Mouse (Mus musculus) kidney, embryonic 15.5 days (tissue): Measurements from ENCODE around the gene Alg1. TPM values are rescaled to one million over a fixed set of nuclear protein-coding genes. Genes with fewer than 3 reads are reported as not detected.

Experiments
- ATAC-seq: fragments of 200-750 bp; cut with Nextera tagmentation; replicated peaks from 2 replicates; pipeline ENCODE4 v1.8.0; 2017; ENCODE audit warnings: moderate TSS enrichment; ENCODE audit not compliant: low FRiP score
- H3K27ac ChIP-seq: fragments of 300-500 bp; sonication (generic); 2 replicates; pipeline ENCODE4 v1.5.1; 2015; ENCODE audit warnings: mild to moderate bottlenecking, inconsistent platforms
- H3K27me3 ChIP-seq: fragments of 300-500 bp; sonication (generic); 2 replicates; pipeline ENCODE4 v1.6.1; 2015; ENCODE audit warnings: inconsistent platforms
- H3K36me3 ChIP-seq: fragments of 300-500 bp; sonication (generic); 2 replicates; pipeline ENCODE4 v1.6.1; 2015; ENCODE audit warnings: inconsistent platforms
- H3K4me1 ChIP-seq: fragments of 300-500 bp; sonication (generic); 2 replicates; pipeline ENCODE4 v1.6.1; 2015; ENCODE audit warnings: inconsistent platforms
- H3K4me2 ChIP-seq: fragments of 300-500 bp; sonication (generic); 2 replicates; pipeline ENCODE4 v1.6.1; 2015; ENCODE audit warnings: moderate library complexity, mild to moderate bottlenecking, inconsistent platforms
- H3K4me3 ChIP-seq: fragments of 300-500 bp; sonication (generic); replicated peaks from 2 replicates; pipeline ENCODE4 v1.5.1; 2015; ENCODE audit warnings: mild to moderate bottlenecking, inconsistent platforms
- H3K9ac ChIP-seq: fragments of 300-500 bp; sonication (generic); 2 replicates; pipeline ENCODE4 v1.6.1; 2015; ENCODE audit warnings: mild to moderate bottlenecking, inconsistent platforms
- H3K9me3 ChIP-seq: fragments of 300-500 bp; sonication (generic); replicated peaks from 2 replicates; pipeline ENCODE4 v1.6.1; 2016; ENCODE audit warnings: inconsistent platforms
- WGBS: fragments of 180-500 bp; shearing (Covaris S2); methylation state at CpG from one replicate; pipeline ENCODE4 v1.1.7; 2015; ENCODE audit warnings: mixed read lengths; 5-methylcytosine and 5-hydroxymethylcytosine counted together
- polyA plus RNA-seq: library from polyadenylated mRNA; unstranded; fragments of >200 nt; fragmentation: Nextera tagmentation; extraction: Ambion mirVana; gene quantifications from 2 replicates; pipeline ENCODE4 v1.2.1, GENCODE M21; 2015

The Alg1 gene
- polyA plus RNA-seq, 1 experiment from 2014 or later: 35.8 TPM

DNA sequence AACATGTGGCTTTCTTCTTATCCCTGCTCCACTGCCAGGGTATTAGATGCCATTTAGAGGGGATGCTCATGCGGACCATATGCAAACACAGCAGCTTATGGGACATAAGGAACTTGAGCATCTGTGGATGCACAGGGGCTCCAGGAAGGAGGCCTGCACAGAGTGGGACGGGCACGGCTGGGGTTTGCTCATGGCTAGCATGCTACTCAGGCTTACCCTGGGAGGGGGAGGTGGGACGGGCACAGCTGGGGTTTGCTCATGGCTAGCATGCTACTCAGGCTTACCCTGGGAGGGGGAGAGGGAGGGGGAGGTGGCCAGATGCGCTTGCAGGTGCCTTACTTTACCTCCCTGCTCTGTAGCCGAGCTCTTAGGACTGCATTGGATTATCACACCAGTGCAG lies 9.5 kb downstream of the Alg1 start:
- H3K9me3 ChIP-seq: no peaks in the 10 kb centered on the region
- H3K4me3 ChIP-seq: no peak overlapping the region
- no peak overlapping the region for H3K27ac ChIP-seq
- H3K27me3 ChIP-seq: no peaks in the 10 kb centered on the region
- WGBS: 87% methylated on average over 6 of the region's 6 CpGs
- ATAC-seq: no peak
- peaks cover 92% of the 10 kb centered on the region for H3K36me3 ChIP-seq
- no peak overlapping the region for H3K9ac ChIP-seq
- H3K4me1 ChIP-seq: no peaks in the 10 kb centered on the region
- no peak overlapping the region for H3K4me2 ChIP-seq

DNA sequence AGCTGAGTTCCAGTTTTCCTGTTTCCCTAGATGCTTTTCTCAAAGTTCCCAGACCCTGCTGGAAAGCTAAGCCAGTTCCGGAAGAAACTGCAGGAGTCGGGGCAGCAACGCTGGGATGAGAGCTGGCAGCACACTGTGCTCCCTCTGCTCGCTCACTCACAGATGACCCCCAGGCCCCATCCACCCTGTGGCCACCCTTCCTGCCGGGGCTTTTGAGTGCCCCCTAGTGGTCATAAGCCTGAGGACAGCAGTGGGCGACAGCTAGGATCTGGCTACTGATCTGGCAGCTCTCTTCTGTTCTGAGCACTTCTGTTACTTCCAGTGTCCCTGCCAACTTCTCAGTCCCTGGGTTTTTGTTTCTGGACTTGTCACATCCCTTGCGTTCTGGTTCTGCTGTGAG lies 11.0 kb downstream of the Alg1 start:
- ATAC-seq: peak; percentile 59; the same call in 1 of the 2 replicates
- H3K4me1 ChIP-seq: no peaks in the 10 kb centered on the region
- no peaks in the 10 kb centered on the region for H3K27me3 ChIP-seq
- no peak overlapping the region for H3K9ac ChIP-seq
- H3K4me2 ChIP-seq: no peak overlapping the region
- WGBS: 37% methylated on average over 7 of the region's 7 CpGs
- H3K4me3 ChIP-seq: no peak overlapping the region
- no peaks in the 10 kb centered on the region for H3K9me3 ChIP-seq
- H3K36me3 ChIP-seq: peaks cover 92% of the 10 kb centered on the region
- no peak overlapping the region for H3K27ac ChIP-seq

DNA sequence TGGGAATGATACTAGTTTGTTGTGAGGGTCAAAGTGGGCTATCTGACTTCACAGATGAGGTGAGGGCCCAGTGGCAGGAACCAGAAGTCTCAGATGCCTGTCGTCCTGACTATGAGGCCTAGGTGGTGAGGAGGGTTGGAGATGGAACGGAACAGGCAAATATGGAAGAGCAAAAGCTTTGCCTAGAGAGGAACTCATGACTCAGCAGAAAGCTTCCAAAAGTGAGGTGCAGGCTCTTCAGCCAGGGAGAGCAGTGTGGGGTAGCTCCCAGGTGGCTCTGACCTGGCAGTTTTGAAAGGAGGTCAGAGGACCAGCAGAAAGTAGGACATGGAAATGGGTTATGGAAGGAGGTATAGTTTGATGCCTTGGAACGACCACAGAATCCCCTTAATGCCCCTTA lies 17.5 kb downstream of the Alg1 start:
- ATAC-seq: no peak
- Histone ChIP-seq H3K4me2 (no peak overlapping the region), H3K9ac (no peak overlapping the region), H3K36me3 (peaks cover 58% of the 10 kb centered on the region), H3K4me3 (no peak overlapping the region), H3K4me1 (peaks cover 13% of the 10 kb centered on the region), H3K9me3 (no peaks in the 10 kb centered on the region), H3K27me3 (no peaks in the 10 kb centered on the region), H3K27ac (no peak overlapping the region)
- 91% methylated on average over 3 of the region's 3 CpGs for WGBS

DNA sequence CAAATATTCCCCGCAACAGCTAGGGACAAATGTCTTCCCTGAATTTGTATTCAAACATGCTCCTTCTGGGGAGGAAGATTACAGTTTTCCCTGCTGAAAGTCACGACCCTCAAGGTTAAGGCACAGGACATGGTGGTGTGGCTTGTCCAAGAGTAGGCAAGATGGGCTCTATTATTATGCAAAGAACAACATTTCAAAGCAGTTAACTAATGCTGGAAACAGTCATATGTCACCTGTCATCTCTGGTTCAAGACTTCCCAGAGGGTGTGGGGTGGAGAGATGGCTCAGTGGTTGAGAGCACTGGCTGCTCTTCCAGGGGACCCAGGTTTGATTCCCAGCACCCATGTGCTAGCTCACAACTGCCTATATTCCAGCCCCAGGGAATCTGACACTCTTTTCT lies 18.8 kb downstream of the Alg1 start:
- ATAC-seq: no peak
- peaks cover 21% of the 10 kb centered on the region for H3K4me1 ChIP-seq

DNA sequence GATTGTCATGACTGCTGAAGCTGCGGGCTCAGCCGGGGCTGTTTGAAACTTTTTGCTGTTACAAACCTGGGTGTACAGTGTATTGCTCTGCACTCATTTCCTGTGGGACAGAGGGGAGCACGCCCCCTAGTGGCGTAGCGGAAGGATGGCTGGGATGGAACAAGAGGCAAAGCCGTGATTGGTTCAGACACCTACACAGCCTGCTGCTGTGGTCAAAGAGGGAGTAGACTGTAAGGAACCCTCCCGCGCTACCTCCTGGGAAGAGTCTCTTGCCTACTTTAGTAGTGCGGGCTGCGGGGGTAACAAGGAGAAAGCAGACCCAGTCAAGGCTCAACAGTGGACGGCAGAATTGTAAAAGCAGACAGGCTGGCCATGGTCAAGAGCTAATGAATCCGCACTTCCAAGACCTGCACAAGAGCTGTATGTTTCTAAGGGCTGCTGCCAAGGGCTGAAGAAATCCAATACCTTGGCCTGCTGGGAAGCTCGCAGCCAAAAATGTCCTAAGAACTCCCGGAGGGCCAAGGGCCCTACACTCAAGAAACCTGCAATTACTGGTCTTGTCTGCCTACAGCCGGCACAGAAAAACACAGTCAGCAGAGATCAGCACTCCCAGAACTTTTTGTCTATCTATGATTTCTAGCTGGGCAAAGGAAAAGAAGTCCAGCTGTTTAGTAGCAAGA lies 21.1 kb downstream of the Alg1 start:
- no peaks in the 10 kb centered on the region for H3K27me3 ChIP-seq

More for the DNA sequence above, 18.8 kb downstream of the Alg1 start:
- Histone ChIP-seq H3K27me3 (no peaks in the 10 kb centered on the region), H3K27ac (no peak overlapping the region), H3K4me2 (no peak overlapping the region), H3K9me3 (no peaks in the 10 kb centered on the region), H3K36me3 (peaks cover 48% of the 10 kb centered on the region), H3K4me3 (no peak overlapping the region), H3K9ac (no peak overlapping the region)
- 89% methylated on average over 2 of the region's 2 CpGs for WGBS

DNA sequence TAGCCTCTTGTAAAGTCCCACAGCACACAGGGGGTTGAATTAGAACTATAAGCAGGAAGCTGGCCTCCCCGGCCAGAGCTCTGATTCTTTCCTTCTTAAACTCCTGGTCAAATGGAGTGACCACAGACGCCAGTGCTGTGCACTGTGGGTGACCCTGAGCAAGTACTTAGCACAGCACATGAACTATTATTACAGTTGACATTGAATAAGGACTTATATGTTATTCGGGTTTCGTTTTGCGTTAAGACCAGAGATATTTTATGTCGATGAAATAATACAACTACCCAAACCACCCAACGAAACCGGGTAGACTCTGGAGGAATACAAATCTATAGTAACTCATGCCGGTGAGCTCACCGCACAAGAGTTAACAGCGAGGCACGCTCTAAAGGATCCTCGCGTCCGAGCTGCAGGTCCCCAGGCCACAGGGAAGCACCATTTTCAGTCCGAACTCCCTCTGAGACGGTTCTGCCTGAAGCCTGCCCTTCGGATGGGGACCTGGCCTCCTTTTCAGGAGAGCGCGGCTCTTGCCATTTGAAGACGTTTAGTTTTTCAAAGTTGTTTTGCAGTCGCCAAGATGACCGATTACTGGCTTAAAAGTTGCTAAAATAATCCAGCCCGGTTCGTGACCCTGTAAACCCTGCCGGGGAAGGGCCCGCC lies 21.8 kb downstream of the Alg1 start:
- peak; percentile 19; the same call in 1 of the 2 replicates for ATAC-seq
- Histone ChIP-seq H3K36me3 (peaks cover 21% of the 10 kb centered on the region), H3K9me3 (no peaks in the 10 kb centered on the region), H3K4me1 (peaks cover 21% of the 10 kb centered on the region), H3K27ac (peak overlapping the region; percentile 86), H3K9ac (peak overlapping the region; percentile 75), H3K4me2 (peak overlapping the region; percentile 87), H3K4me3 (peak overlapping the region; percentile 75), H3K27me3 (no peaks in the 10 kb centered on the region)
- WGBS: 2% methylated on average over 27 of the region's 27 CpGs

More for the DNA sequence above, 21.1 kb downstream of the Alg1 start:
- H3K4me1 ChIP-seq: peaks cover 21% of the 10 kb centered on the region
- peak overlapping the region; percentile 75 for H3K9ac ChIP-seq
- peak overlapping the region; percentile 75 for H3K4me3 ChIP-seq
- peak; percentile 61 for ATAC-seq
- H3K27ac ChIP-seq: peak overlapping the region; percentile 86
- H3K9me3 ChIP-seq: no peaks in the 10 kb centered on the region
- 4% methylated on average over 15 of the region's 15 CpGs for WGBS
- H3K4me2 ChIP-seq: peak overlapping the region; percentile 87
- peaks cover 26% of the 10 kb centered on the region for H3K36me3 ChIP-seq

DNA sequence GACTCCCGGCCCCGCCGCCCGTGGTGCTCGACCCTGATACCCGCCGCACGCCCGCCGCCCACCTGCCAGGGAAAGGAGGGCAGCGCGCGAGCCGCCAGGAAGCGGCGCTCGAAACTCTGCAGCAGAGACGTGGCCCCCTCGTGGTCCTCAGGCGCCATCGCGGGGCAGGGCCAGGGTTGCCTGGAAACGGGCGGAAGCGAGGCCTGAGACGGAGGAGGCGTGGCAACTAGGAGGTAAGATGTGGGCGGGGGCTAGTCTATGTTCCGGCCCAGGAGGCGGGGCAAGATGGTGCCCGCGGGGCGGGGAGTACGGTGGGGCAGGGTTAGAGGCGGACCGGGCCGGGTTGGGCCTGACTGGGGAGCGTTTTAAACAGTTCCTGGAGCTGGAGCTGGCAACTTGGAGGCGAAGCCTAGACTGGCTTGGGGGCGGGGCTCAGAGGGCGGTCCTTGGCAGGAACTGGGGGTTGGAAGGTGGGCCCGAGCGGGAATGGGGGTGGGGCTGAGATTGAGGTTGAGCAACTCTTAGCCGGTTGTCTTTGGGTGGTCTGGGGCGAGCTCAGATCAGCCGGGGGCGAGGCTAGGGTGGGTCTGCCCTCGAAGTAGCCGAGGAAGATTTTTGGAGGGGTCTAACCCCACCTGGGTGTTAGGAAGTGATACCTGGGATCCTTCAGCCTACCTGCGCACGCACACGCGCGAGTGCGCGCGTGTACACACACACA lies 22.5 kb downstream of the Alg1 start, which contains the start of gene Eef2kmt:
Gene Eef2kmt, minus strand, starts transcription at position 205 of the 718 bp plus-strand sequence.
- peak; percentile 96 for ATAC-seq
- Histone ChIP-seq H3K9me3 (no peaks in the 10 kb centered on the region), H3K36me3 (peaks cover 14% of the 10 kb centered on the region), H3K4me2 (peak within 1 kb of the TSS; percentile 87), H3K4me1 (peaks cover 21% of the 10 kb centered on the region), H3K9ac (peak within 1 kb of the TSS; percentile 75), H3K27ac (peak within 1 kb of the TSS; percentile 86), H3K4me3 (peak within 1 kb of the TSS; percentile 75), H3K27me3 (no peaks in the 10 kb centered on the region)
- 1% methylated on average over 57 of the region's 57 CpGs for WGBS

DNA sequence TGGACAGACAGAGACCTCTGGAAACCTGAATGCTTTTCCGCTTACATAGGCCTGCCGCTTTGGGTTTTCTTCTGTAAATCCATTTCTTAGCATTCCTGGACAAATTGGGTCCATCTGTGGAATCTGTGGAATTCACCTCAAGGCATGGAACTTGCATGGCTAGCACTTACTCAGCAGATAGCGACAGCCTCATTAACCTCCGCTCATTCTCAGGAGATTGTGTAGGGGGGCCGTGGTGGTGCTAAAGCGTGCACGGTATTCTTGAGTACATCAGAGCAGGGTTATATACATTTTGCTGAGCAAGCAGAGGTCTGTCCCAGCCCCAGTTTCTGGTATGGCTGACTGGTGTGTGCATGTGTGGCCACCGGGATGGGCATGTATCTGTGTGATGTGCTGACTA lies 29.7 kb downstream of the Alg1 start:
- Histone ChIP-seq H3K4me3 (no peak overlapping the region), H3K36me3 (no peaks in the 10 kb centered on the region), H3K27ac (peak overlapping the region; percentile 6; the same call in 1 of the 2 replicates), H3K9ac (no peak overlapping the region), H3K27me3 (no peaks in the 10 kb centered on the region), H3K4me1 (peaks cover 6% of the 10 kb centered on the region; the same call in 1 of the 2 replicates), H3K4me2 (no peak overlapping the region), H3K9me3 (no peaks in the 10 kb centered on the region; the same call in 1 of the 2 replicates)
- 0 out of 2 replicates have a peak, but pooled peaks have one; percentile 29 for ATAC-seq
- 53% methylated on average over 8 of the region's 8 CpGs for WGBS

DNA sequence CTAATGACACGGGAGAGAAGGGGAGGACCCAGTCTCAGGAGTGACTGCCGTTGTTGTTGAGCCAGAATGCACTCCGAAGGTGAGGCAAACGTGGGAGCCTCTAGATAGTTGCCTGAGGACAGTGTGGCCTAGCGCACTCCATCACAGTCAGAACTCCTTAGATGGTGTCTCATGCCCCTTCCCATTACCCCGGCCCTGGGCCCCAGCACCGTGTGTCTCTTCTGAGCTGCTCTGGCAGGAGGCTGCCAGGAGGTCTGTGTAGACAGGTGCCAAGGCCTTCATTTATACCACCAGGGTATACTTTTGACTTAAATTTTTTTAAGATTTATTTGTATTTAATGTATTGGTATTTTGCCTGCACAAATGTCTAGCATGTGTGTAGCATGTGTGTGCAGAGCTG lies 30.5 kb downstream of the Alg1 start:
- H3K27ac ChIP-seq: no peak overlapping the region
- no peaks in the 10 kb centered on the region; the same call in 1 of the 2 replicates for H3K9me3 ChIP-seq
- WGBS: 85% methylated on average over 7 of the region's 7 CpGs
- no peaks in the 10 kb centered on the region for H3K36me3 ChIP-seq
- no peak overlapping the region for H3K4me2 ChIP-seq
- peaks cover 6% of the 10 kb centered on the region; the same call in 1 of the 2 replicates for H3K4me1 ChIP-seq
- no peak for ATAC-seq
- H3K4me3 ChIP-seq: no peak overlapping the region
- H3K9ac ChIP-seq: no peak overlapping the region
- no peaks in the 10 kb centered on the region for H3K27me3 ChIP-seq

DNA sequence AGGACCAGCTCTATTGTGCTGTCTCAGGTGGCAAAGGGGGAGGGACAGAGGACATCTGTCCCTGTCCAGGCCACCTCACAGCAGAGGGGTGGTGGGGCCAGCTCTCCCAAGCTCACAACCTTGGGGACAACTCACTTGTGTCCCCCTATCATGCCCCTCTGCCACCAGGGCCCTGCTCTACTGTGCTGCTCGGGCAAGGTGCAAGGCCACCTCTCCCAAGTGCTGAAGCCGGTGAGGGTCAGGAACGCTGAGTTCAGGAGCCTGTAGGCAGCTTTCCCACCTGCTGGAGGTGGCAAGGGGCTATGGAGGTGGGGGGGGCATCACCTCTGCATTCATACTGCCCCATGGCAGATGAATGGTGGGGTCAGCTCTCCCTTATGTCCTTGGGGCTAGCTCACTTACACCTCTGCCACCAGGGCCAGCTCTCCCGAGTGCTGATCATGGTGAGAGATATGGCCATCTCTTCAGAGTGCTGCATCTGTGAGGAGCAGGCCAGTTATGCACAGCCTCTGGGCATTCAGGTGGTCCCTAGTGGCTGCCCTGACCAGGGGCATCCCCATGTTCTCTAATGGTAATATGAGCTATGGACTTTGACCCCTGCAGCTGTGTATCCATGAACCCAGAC lies 38.1 kb downstream of the Alg1 start:
- no peak overlapping the region for H3K9ac ChIP-seq
- no peaks in the 10 kb centered on the region for H3K4me1 ChIP-seq
- H3K9me3 ChIP-seq: no peaks in the 10 kb centered on the region
- WGBS: 81% methylated on average over 4 of the region's 4 CpGs
- no peaks in the 10 kb centered on the region for H3K36me3 ChIP-seq
- no peaks in the 10 kb centered on the region for H3K27me3 ChIP-seq
- ATAC-seq: no peak
- no peak overlapping the region for H3K27ac ChIP-seq
- no peak overlapping the region for H3K4me3 ChIP-seq
- no peak overlapping the region for H3K4me2 ChIP-seq

DNA sequence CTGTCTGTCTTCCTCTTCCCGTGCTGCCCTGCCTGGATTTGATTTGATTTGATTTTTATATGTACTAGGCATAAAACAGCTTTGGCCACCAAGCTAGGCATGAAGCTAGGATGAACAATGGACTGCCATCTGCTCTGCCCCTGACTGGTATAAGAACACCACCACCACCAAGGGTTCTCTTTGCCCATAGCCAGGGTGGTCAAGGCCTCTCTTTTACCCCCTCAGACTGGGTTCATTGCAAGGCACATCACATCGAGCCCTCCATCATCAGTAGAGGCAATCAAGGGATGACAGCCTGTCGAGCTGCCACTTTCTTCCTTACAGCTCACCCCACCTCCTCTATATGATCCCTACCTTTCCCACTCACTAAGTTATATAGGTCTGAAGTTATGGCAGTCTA lies 39.0 kb downstream of the Alg1 start:
- no peak for ATAC-seq
- Histone ChIP-seq H3K36me3 (no peaks in the 10 kb centered on the region), H3K27me3 (no peaks in the 10 kb centered on the region), H3K4me1 (no peaks in the 10 kb centered on the region), H3K27ac (no peak overlapping the region), H3K9me3 (no peaks in the 10 kb centered on the region), H3K4me3 (no peak overlapping the region), H3K4me2 (no peak overlapping the region), H3K9ac (no peak overlapping the region)
- 77% methylated on average over 3 of the region's 3 CpGs for WGBS
